25 mouse cellular contexts compared by ENCODE assay signal in genomic region chr2:6283569-6283968, GRCm38 (mm10).
"Had no signal": no experiment of that assay in that cellular context is flagged by ENCODE, and none has a peak within 500 bp of the region (broad histone marks: within the 10 kb centered on the region; RNA-seq: fewer than 3 reads in every experiment).

No protein-coding gene starts in this region.

- H3K36me3 ChIP-seq: heart, embryonic 10.5 days; heart, embryonic 12.5 days; hindbrain, embryonic 10.5 days; hindbrain, embryonic 12.5 days; intestine, embryonic 15.5 days; limb, embryonic 13.5 days; limb, embryonic 15.5 days had no signal

- H3K4me3 ChIP-seq: heart, adult 2 months; heart, embryonic 10.5 days; heart, embryonic 12.5 days; hindbrain, embryonic 10.5 days; hindbrain, embryonic 12.5 days; intestine, embryonic 15.5 days; layer of hippocampus, adult 2 months; limb, embryonic 13.5 days; limb, embryonic 15.5 days had no signal

- H3K27me3 ChIP-seq: heart, embryonic 12.5 days; hindbrain, embryonic 12.5 days; intestine, embryonic 15.5 days; limb, embryonic 13.5 days; limb, embryonic 15.5 days had no signal

- ATAC-seq: hindbrain, embryonic 16.5 days; inflammation-experienced regulatory T-cells, adult 6 months; intestine, embryonic 15.5 days; intestine, postnatal 0 days had no signal

- H3K9ac ChIP-seq: heart, embryonic 12.5 days; hindbrain, embryonic 12.5 days; hindbrain, embryonic 14.5 days; intestine, embryonic 15.5 days; limb, embryonic 13.5 days; limb, embryonic 15.5 days; liver, embryonic 14.5 days had no signal

- H3K4me1 ChIP-seq: hindbrain, embryonic 10.5 days; hindbrain, embryonic 12.5 days; intestine, embryonic 15.5 days; limb, embryonic 13.5 days; limb, embryonic 15.5 days had no signal

- H3K9me3 ChIP-seq: heart, embryonic 10.5 days; heart, embryonic 12.5 days; hindbrain, embryonic 10.5 days; hindbrain, embryonic 12.5 days; intestine, embryonic 15.5 days; limb, embryonic 13.5 days; limb, embryonic 15.5 days had no signal

- H3K4me2 ChIP-seq: heart, embryonic 12.5 days; hindbrain, embryonic 12.5 days; hindbrain, embryonic 14.5 days; intestine, embryonic 15.5 days; limb, embryonic 13.5 days; limb, embryonic 15.5 days had no signal

- DNase-seq: gastrocnemius, postnatal 14 days; gastrocnemius, postnatal 36 days; heart, adult 11 months; heart, adult 2 months; heart, postnatal 10 days; heart, postnatal 4 days; kidney, adult 18-20 months; kidney, adult 8-10 months; kidney, postnatal 10 days; kidney, postnatal 25 days; kidney, postnatal 4 days; left cerebral cortex, postnatal 4 days had no signal

- H3K27ac ChIP-seq: heart, adult 2 months; heart, embryonic 10.5 days; hindbrain, embryonic 10.5 days; hindbrain, embryonic 12.5 days; hindbrain, embryonic 14.5 days; intestine, embryonic 15.5 days; layer of hippocampus, adult 2 months; limb, embryonic 13.5 days; limb, embryonic 15.5 days had no signal
